Mouse (Mus musculus) midbrain, embryonic 14.5 days (tissue): ENCODE data around the gene Maip1. TPM values are rescaled to one million over a fixed set of nuclear protein-coding genes. Genes with fewer than 3 reads are reported as not detected.
A peak's percentile ranks its signal among the peaks of the same experiment; 100 is the strongest.

Experiments
- ATAC-seq: fragments of 200-750 bp; cut with Nextera tagmentation; 2 replicates; pipeline ENCODE4 v1.8.0; 2017; ENCODE audit warnings: moderate number of reproducible peaks, moderate library complexity; ENCODE audit not compliant: low FRiP score, low TSS enrichment
- DNase-seq: peaks from one replicate; pipeline ENCODE4 v3.0.0-alpha.2; 2015
- H3K27ac ChIP-seq: fragments of 300-500 bp; sonication (generic); replicated peaks from 2 replicates; pipeline ENCODE4 v1.5.1; 2014; ENCODE audit warnings: mild to moderate bottlenecking, low read depth, low read length, moderate library complexity
- H3K27me3 ChIP-seq: fragments of 300-500 bp; sonication (generic); 2 replicates; pipeline ENCODE4 v1.6.1; 2014; ENCODE audit warnings: low read length, control low read depth, mixed read lengths; ENCODE audit not compliant: control insufficient read depth, insufficient read depth
- H3K36me3 ChIP-seq: fragments of 300-500 bp; sonication (generic); 2 replicates; pipeline ENCODE4 v1.6.1; 2014; ENCODE audit warnings: low read length, control low read depth; ENCODE audit not compliant: control insufficient read depth, insufficient read depth
- H3K4me1 ChIP-seq: fragments of 300-500 bp; sonication (generic); 2 replicates; pipeline ENCODE4 v1.6.1; 2014; ENCODE audit warnings: mild to moderate bottlenecking, antibody characterized with exemption, low read length, control low read depth; ENCODE audit not compliant: control insufficient read depth, insufficient read depth
- H3K4me2 ChIP-seq: fragments of 300-500 bp; sonication (generic); 2 replicates; pipeline ENCODE4 v1.6.1; 2014; ENCODE audit warnings: mild to moderate bottlenecking, low read length, moderate library complexity
- H3K4me3 ChIP-seq: fragments of 300-500 bp; sonication (generic); replicated peaks from 2 replicates; pipeline ENCODE4 v1.5.1; 2014; ENCODE audit warnings: low read depth, low read length
- H3K9ac ChIP-seq: fragments of 300-500 bp; sonication (generic); replicated peaks from 2 replicates; pipeline ENCODE4 v1.6.1; 2014; ENCODE audit warnings: mild to moderate bottlenecking, low read length, moderate library complexity
- H3K9me3 ChIP-seq: fragments of 300-500 bp; sonication (generic); 2 replicates; pipeline ENCODE4 v1.6.1; 2016; ENCODE audit warnings: low read length, control low read depth, mixed read lengths; ENCODE audit not compliant: control insufficient read depth
- WGBS: fragments of 180-500 bp; shearing (Covaris S2); extraction: QIAGEN DNeasy Blood & Tissue Kit; methylation state at CpG from one replicate; pipeline ENCODE4 v1.1.7; 2014; 5-methylcytosine and 5-hydroxymethylcytosine counted together
- polyA plus RNA-seq: library from polyadenylated mRNA; unstranded; fragments of >200 nt; fragmentation: Nextera tagmentation; extraction: Ambion mirVana; gene quantifications from 2 replicates; pipeline ENCODE4 v1.2.1, GENCODE M21; 2014

Maip1 gene
- polyA plus RNA-seq, 1 experiment from 2014 or later: 17.5 TPM

DNA sequence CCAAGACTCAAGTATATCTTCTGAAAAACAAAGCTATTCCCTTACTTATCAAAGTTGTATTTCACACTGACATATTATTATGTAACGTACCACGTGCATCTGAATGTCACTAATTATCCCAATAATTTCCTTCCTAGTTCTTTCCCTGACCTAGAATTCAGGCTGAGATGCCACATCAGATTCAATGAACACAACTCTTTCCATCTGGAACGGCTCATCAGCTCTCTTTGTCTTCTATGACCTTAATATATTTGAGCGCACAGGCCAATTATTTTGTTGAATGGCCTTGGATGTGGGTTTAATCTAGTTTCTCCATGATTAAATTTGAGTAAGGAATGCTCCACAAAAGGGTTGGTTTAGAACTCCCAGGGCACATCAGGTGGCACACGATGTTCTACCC, 4.0 kb upstream of the Maip1 start:
- no peaks in the 10 kb centered on the region for H3K9me3 ChIP-seq
- ATAC-seq: no peak
- H3K4me1 ChIP-seq: 0 out of 2 replicates have a peak, but pooled peaks cover 5% of the 10 kb centered on the region
- 95% methylated on average over 5 of the region's 5 CpGs for WGBS
- no peak for DNase-seq
- H3K27ac ChIP-seq: no peak overlapping the region
- no peaks in the 10 kb centered on the region for H3K27me3 ChIP-seq
- no peak overlapping the region for H3K4me3 ChIP-seq
- no peak overlapping the region for H3K4me2 ChIP-seq
- peaks cover 16% of the 10 kb centered on the region for H3K36me3 ChIP-seq
- no peak overlapping the region for H3K9ac ChIP-seq

DNA sequence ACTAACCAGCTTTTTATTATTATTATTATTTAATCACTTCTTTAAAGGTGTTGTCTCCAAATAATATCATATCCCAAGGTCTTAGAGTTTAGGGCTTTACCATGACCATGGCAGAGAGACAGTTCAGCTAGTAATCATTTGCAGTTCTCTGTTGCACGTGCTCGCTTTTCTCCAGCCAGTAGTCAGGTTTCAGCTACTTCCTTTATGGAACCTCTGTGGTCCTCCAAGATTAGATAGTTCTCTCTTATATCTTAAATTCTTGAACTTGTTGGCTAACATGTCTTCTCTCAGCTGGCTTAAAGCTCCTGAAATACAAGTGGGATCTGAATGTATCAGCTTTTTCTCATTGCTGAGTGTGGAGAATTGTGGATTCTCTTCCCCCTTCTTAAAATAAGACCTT, 2.9 kb downstream of the Maip1 start:
- ATAC-seq (no peak), DNase-seq (no peak)
- Histone ChIP-seq H3K4me1 (peaks cover 26% of the 10 kb centered on the region), H3K27me3 (no peaks in the 10 kb centered on the region), H3K9ac (no peak overlapping the region), H3K9me3 (no peaks in the 10 kb centered on the region), H3K4me3 (no peak overlapping the region), H3K4me2 (0 out of 2 replicates have a peak overlapping the region, but pooled peaks have one; percentile 18), H3K27ac (no peak overlapping the region), H3K36me3 (peaks cover 24% of the 10 kb centered on the region)
- WGBS: 90% methylated on average over 2 of the region's 2 CpGs

DNA sequence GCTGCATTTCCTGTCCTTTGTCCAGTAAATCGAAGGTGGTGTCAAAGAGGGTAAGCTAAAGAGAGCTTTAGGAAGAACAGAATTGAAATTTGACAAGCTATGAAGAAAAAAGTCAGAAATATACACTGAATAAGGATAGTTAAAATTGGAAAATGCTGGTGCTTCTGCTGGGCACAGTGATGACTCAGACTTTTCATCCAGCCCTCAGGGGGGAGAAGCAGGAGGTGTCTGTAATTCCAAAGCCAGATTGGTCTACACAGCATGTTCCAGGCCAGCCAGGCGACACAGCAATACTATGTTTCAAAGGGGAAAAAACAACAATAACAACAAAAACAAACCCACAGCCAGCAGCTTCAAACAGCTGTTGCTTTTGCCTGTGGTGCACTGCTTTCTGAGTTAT, 7.3 kb downstream of the Maip1 start:
- no peaks in the 10 kb centered on the region for H3K9me3 ChIP-seq
- no peaks in the 10 kb centered on the region for H3K27me3 ChIP-seq
- H3K4me3 ChIP-seq: no peak overlapping the region
- no peak overlapping the region for H3K27ac ChIP-seq
- H3K36me3 ChIP-seq: peaks cover 51% of the 10 kb centered on the region
- no peak overlapping the region for H3K9ac ChIP-seq
- 94% methylated on average over 2 of the region's 2 CpGs for WGBS
- H3K4me1 ChIP-seq: peaks cover 8% of the 10 kb centered on the region
- ATAC-seq: no peak
- no peak for DNase-seq
- H3K4me2 ChIP-seq: no peak overlapping the region

DNA sequence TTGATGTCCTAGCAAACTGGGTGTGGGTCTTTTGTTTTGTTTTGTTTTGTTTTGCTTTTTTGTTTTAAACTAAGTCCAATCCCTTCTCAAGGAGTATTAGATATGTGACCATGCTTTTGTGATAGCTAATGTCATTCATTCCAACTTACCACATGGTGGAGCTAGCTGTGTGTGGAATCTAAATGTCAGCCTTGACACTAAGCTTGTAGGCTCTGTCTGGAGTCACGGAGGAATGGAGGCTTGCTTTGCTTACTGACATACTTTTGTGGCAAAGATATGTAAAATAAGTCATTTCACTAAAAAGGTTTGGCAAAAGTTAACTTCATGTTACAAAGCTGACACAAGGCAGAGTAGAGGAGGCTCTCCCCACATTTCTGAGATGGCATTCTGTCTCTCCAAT, 17.6 kb downstream of the Maip1 start:
- Histone ChIP-seq H3K9me3 (no peaks in the 10 kb centered on the region), H3K36me3 (no peaks in the 10 kb centered on the region), H3K9ac (no peak overlapping the region), H3K4me1 (peaks cover 3% of the 10 kb centered on the region; the same call in 1 of the 2 replicates), H3K27me3 (no peaks in the 10 kb centered on the region), H3K4me3 (no peak overlapping the region), H3K4me2 (no peak overlapping the region), H3K27ac (no peak overlapping the region)
- DNase-seq (peak; percentile 87), ATAC-seq (no peak; the same call in 1 of the 2 replicates)
- WGBS: 2% methylated on average over 1 of the region's 1 CpGs

DNA sequence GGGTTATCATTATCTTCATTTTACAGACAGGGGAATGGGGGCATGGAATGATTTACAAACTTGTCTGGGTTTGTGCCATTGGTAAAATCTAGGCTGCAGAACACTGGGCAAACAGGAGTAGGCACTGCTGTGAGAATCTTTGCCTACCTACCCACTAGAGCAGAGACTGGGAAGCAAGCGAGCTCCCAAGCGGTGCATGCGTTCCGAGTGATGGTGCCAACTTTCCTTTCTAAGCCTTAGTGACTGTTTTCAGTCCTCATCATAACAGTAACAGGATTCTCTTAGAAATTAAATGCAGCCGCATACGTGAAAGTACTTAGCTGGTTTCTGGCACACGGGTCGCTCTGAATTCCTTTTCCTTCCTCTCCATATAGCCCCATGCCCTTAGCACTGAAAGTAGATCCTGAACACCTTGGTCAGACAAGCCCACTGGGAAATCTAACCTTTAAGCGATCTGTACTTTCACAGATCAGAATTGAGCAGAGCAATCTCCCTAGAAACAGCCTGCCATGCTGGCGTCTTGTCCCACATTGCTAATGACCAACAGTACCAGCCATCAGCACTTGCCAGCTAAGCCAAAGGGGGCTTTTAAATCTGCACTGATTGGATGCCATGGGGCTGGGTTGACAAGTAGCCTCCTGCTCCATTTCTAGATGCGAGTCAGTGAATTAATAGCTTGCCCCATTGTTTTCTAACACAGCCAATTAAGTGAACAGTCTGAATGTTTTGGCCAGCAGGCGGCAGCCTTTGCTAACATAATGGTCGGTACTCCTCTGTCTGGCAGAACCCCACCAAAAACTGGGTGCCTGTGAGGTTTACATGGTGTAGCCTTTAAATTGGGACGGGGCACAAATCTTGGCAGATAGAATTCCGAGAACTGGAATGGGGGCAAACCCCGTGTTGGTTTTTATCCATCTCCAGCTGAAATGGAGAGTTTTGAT, 22.5 kb downstream of the Maip1 start:
- Histone ChIP-seq H3K4me1 (peaks cover 16% of the 10 kb centered on the region; the same call in 1 of the 2 replicates), H3K36me3 (no peaks in the 10 kb centered on the region), H3K4me2 (peak overlapping the region; percentile 47), H3K9me3 (no peaks in the 10 kb centered on the region), H3K27me3 (no peaks in the 10 kb centered on the region), H3K27ac (peak overlapping the region; percentile 37), H3K4me3 (peak overlapping the region; percentile 0; the same call in 1 of the 2 replicates), H3K9ac (peak overlapping the region; percentile 32; the same call in 1 of the 2 replicates)
- DNase-seq (peak; percentile 96), ATAC-seq (peak; percentile 80)
- WGBS: 51% methylated on average over 16 of the region's 16 CpGs

DNA sequence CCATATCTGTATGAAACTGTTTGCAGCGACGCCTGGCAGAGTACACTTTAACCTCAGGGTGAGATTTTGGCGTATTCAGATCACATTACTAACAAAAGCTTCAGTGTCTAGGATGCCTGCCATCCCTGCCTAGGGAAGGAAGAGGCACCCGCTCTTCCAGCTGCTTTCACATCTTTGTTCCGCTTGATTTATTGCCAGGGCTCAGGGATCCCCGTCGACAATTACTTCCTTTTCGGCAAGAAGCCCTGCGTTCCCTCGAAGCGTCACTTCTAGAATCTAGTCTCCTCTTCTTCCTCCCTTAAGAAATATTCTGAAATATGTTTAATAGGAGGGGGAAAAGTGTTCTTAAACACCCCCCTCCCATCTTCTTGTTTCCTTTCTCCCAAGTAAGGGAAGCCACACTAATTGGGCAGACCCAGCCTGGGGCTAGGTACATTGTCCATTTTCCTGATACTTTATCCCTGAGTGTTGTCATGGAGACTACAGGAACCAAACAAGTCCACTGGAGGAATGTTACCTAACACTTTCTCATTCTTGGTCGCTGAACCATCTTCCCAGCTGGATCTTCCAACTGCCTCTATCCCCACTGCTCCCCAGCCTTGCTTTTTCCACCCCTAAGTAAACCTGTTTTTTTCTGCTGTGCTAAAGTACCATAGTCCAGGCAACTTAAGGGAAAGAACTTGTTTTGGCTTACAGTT, 23.8 kb downstream of the Maip1 start:
- Histone ChIP-seq H3K9ac (peak overlapping the region; percentile 21; the same call in 1 of the 2 replicates), H3K27me3 (no peaks in the 10 kb centered on the region), H3K4me3 (0 out of 2 replicates have a peak overlapping the region, but pooled peaks have one; percentile 2), H3K4me2 (peak overlapping the region; percentile 47), H3K36me3 (no peaks in the 10 kb centered on the region), H3K9me3 (no peaks in the 10 kb centered on the region), H3K27ac (peak overlapping the region; percentile 43; the same call in 1 of the 2 replicates), H3K4me1 (peaks cover 16% of the 10 kb centered on the region; the same call in 1 of the 2 replicates)
- WGBS: 4% methylated on average over 12 of the region's 12 CpGs
- peak; percentile 46; the same call in 1 of the 2 replicates for ATAC-seq
- DNase-seq: peak; percentile 77

DNA sequence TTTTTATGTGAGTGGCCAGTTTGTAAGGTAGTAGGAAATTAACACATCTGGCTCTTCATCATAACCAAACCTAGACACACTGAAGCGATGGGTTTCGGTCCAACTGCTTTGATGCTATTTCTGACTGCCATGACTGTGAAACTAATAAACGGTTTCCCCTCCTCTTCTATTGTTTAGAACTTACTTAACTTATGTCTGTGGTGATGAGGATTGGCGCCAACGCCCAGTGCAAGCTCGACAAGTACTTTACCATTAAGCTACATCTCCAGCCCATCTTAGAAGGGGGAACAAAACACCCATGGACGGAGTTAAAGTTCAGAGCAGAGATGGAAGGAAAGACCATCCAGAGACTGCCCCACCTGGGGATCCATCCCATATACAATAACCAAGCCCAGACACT, 27.0 kb downstream of the Maip1 start:
- no peaks in the 10 kb centered on the region for H3K36me3 ChIP-seq
- no peak overlapping the region for H3K4me2 ChIP-seq
- no peak overlapping the region for H3K27ac ChIP-seq
- no peaks in the 10 kb centered on the region for H3K27me3 ChIP-seq
- WGBS: 93% methylated on average over 7 of the region's 7 CpGs
- H3K9ac ChIP-seq: no peak overlapping the region
- H3K4me3 ChIP-seq: no peak overlapping the region
- peaks cover 16% of the 10 kb centered on the region; the same call in 1 of the 2 replicates for H3K4me1 ChIP-seq
- H3K9me3 ChIP-seq: no peaks in the 10 kb centered on the region
- DNase-seq (no peak), ATAC-seq (no peak)

DNA sequence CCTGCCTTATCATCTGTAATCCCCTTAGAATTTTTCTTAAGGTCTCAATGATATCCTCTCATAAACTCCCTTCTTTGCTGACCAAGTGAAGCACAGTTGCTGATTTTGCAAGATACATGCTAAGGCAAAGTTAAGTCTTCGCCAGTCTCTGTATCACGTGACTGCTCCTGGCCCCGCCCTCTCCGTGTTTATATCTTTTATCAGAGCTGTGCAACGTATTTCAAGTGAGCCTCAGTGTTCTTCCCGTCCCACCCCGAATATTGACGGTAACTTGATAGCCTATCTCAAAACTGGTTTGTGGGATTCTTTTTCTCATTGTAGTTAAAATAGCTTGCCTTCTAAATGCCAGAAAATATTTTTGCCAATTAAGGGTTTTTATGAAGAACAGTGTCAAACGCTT, 30.3 kb downstream of the Maip1 start:
- no peaks in the 10 kb centered on the region for H3K9me3 ChIP-seq
- no peaks in the 10 kb centered on the region; the same call in 1 of the 2 replicates for H3K4me1 ChIP-seq
- 0 out of 2 replicates have a peak overlapping the region, but pooled peaks have one; percentile 9 for H3K4me3 ChIP-seq
- ATAC-seq (no peak), DNase-seq (peak; percentile 46)
- H3K4me2 ChIP-seq: peak overlapping the region; percentile 45
- H3K36me3 ChIP-seq: no peaks in the 10 kb centered on the region
- H3K27ac ChIP-seq: no peak overlapping the region
- H3K27me3 ChIP-seq: no peaks in the 10 kb centered on the region
- WGBS: 76% methylated on average over 9 of the region's 9 CpGs
- H3K9ac ChIP-seq: no peak overlapping the region; the same call in 1 of the 2 replicates
